Mouse (Mus musculus) gastrocnemius, postnatal 10 days (tissue): ENCODE measurements at regions not wholly inside any gene's neighbourhood (a gene's known extent, or its start where the extent isn't known, plus 50 kb on each side); places are given as distances from the start of the nearest gene placed in this dataset.

ENCODE experiments used
- DNase-seq: peaks from one replicate; pipeline ENCODE4 v3.0.0; 2021; ENCODE audit warnings: mixed read lengths

DNA sequence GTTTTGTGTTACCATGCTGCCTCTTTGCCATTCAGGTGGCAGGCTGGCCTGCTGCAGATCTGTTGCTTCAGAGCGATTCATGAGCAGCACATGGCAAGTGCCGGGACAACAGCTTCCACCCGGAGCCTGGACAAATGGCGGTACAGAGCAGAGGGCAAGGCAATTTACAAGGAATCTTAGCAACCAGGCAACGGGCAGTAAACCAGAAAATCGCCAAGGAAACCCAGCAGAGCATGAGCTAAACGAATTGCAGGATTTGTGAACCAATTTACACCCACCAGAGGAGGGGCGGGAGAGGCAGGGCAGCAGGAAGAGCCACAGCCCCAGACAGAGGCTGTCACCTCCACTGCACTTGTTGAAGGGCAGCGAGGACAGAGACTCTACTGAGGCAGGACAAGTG is 60.5 kb upstream of the Loxl4 start:
- no peak for DNase-seq

DNA sequence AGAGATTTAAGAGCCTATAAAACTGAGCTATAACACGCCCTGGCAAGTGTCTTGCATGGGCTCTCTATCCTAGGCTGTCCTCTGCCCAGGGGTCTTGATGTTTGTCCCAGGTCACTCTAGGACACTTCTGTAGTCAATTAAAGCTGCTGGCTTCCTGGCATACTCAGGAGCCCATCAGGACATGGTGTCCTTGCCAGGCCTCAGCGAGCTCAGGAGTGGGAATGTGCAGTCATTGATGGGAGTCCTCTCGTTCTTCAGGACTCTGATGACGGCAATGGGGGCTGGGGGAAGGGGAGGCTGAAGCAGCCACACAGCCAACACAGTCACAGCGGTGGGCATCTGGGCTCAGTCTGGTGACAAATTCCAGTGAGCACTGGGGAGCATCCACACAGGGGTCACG is 57.3 kb upstream of the Loxl4 start:
- DNase-seq: no peak

DNA sequence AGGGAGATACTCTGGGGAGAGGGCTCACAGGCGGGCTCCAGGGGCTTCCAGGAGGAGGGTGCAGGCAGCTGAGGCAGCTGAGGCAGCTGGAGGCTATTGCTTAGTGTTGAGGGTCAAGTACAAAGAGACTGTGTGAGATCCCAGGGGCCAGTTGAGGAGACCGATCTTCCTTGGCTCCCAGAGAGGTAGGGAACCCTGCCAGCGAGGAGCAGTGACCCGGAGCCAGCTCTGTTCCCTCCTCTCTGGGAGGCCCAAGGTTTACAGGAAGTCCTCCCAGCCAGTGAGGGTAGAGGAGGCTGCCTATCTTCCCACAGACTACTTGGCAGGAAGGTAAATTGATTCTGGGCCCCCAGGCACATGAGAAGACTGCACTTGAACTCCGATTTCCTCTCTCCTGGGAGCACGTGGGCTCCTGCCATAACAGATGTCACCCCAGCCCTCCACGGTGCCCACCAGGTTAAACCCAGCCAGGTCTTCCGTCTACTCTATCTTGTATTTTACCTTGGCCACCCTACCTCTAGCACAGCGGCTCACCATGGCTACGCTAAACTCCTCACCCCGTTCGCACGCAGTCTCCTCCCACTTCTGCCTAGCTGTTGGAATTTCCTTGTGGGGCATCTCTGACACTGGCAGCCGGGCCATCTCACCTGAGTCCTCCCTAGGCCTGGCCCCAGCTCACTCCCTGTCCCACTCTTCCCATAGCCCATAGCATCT is 55.9 kb upstream of the Loxl4 start:
- peak; percentile 61 for DNase-seq

DNA sequence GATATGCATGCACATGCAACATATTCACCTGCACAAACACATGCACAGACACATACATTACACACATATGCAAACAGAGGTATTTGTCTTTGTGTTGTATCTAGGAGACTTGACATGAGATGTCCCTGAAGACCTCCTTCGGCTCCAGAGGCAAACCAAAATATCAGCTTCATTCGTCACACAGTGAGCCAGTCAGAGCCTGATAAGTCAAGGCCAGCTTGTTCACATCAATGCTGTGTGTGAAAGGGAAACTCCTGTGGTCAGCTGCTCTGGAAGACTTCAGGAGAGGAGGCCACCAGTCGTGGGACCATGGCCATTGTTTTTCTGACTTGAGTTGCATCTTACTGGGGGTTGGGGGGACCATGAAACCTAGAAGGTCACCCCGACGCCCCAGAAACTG is 54.3 kb upstream of the Loxl4 start:
- no peak for DNase-seq
